Mouse (Mus musculus): Measurements from ENCODE around the gene Aifm2.

Aifm2 gene

GRCm38 (mm10) chr10:61714771-61715461 is at the start of gene Aifm2:
Gene Aifm2, plus strand, starts transcription at chr10:61715263.
- peak; percentile 84 for DNase-seq

DNA sequence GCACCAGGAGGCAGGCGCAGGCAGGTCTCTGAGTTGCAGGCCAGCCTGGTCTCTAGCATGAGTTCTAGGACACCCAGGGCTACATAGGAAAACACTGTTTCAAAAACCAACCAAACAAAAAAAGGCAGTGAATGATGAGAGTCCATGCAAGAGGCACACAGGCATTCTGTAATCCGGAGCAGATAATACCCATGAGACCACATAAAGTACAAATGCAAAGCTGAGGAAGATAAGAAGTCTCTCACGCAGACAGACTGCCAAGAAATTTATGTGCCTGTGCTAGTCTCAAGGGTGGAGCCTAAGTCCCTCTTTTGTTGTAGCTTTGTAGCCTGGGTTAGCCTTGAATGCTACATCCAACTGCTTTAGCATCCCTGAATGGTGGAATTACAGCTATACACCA is 49.4 kb upstream of the Aifm2 start:
- no peak for DNase-seq

GRCm38 (mm10) chr10:61669289-61669688 is 45.8 kb upstream of the Aifm2 start:
- no peak for DNase-seq

GRCm38 (mm10) chr10:61669896-61670295 is 45.2 kb upstream of the Aifm2 start:
- DNase-seq = no peak

DNA sequence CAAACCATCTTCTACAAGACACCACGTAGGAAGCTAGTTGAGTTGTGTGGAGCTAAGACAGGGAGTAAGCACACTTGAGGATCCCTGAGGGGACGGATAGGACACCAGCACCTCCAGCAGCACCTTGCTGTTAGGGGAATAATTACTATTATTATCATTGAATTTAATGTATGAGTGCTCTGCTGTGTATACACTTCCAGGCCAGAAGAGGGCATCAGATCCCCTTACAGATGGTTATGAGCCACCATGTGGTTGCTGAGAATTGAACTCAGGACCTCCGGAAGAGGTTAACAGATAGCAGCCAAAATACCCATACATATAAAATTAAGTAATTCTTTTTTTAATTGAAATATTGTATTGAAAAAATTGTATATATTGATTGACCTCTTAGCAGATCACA is 44.3 kb upstream of the Aifm2 start:
- no peak for DNase-seq

DNA sequence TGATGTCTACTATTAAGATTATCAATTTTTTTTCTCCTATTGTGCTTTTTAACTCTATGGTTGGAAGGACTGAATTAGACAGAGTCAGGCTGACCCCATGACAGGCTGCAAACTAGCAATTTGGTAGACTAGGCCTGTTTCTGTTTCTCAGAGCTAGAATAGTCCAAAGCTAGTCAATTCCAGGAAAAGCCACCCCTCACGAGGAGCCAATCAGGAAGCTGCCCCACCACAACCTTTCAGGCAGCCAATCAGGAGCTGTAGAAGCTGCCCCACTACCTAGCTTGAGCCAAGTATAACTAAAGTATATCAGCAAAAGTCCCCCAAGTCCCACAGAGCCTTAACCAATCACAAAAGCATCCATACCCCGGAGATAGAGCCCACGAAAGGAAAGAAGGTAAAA is 39.1 kb upstream of the Aifm2 start:
- DNase-seq = no peak

GRCm38 (mm10) chr10:61679545-61679944 is 35.5 kb upstream of the Aifm2 start:
- no peak for DNase-seq

DNA sequence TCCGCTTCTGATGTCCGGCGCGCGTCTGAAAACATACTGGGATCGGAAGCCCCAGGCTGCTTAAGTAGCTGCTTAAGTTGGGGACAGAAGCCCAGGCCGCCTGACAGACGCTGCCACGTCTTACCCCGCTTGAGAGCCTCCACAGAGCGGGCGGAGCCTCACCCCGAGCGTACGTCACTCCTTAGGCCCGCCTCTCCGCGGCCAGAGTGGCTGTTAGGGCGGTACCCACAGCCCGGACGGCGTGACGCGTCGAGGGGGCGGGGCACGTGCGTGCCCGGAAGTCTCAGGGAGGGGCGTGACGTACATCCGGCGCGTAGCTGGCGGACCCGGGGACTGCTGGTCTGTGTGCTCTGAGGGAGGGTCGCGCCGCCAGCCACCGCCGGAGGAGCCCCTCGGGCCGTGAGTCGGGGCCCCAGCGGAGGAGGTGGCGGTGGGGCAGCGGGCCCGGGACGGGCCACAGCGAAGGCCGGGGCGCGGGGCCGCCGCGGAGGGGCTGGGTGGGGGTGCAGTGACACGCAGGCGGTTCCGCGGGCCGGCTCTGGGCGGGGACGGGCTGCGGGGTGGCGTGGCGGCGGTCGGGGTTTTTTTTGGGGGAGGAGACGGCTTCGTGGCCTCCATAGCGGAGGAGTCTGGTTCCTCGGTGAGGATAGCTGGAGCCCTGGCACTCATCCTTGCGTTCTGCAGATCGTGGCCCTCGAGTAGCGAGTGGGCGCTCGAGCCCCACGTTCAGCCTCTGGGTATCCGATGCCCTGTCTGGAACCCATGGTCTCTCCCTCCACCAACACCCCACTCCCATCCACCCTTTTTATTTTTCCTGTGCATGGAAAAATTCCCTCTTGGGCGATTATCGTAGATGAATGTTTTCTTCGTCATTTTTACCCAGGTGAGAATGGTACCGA is 34.8 kb upstream of the Aifm2 start, which contains the start of gene Sar1a:
Gene Sar1a (plus strand): TSS at position 285 of the 899 bp plus-strand sequence.
- DNase-seq = peak; percentile 99

DNA sequence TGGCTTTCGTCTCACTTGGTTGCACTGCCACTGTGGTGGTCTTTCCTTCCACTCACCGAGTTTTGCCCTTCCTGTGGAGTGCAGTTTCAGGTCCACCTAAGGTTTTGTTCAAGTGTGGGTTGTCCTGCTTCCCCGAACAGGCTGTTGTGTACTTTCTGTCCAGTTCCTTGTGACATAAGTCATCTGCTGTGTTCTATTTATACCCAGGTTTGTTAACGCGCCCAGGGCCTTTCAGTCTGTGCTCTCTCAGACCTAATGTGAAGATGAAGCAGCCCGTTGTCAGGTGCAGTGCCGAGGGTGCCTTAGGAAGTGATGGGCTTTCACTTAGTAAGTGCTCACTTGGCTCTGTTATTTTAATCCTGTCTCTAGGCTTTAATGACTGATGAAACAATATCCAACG is 25.7 kb upstream of the Aifm2 start:
- no peak for DNase-seq

- no peak for DNase-seq
These were observed 21.5 kb upstream of the Aifm2 start for GRCm38 (mm10) chr10:61693563-61693962.

DNA sequence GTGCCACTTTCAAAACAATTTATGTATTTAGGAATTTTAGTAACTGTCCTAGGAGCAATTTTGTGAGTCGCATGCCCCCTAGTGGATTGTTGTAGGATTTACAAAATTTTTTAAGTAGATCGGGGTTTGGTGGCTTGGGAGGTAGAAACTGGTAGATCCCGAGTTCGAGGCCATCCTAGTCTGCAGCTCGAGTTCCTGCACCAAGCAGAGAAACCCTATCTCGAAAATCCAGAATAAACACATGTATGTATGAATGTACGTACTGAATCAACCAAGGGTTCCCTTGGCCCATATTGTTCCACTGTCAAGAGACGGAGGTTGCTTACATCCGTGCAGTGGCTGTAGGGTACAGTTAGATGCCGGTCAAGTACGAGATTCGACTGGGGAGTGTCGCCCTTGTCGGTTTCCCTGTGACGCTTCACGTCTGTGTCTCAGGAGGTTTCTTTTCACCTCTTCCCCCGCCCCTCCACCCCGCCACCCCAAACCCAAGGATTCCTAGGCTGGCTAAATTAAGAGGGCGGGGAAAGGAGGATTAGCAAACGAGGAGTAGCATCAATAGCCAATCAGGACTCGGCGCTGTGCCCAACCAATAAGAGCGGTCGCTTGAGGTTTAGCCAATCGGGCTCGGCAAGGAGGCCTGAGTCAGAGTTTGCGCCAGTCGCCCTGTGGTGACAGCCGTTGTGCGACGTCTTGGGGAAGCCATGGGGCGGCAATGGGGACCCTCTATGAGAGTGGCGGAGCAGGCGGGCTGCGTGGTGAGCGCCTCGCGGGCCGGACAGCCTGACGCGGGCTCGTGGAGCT is 20.0 kb upstream of the Aifm2 start, which contains the start of gene Tysnd1:
Gene Tysnd1 (plus strand): TSS at position 645 of the 801 bp plus-strand sequence.
- peak; percentile 99 for DNase-seq

- no peak for DNase-seq
These were observed 19.1 kb upstream of the Aifm2 start for GRCm38 (mm10) chr10:61695703-61696559.

DNA sequence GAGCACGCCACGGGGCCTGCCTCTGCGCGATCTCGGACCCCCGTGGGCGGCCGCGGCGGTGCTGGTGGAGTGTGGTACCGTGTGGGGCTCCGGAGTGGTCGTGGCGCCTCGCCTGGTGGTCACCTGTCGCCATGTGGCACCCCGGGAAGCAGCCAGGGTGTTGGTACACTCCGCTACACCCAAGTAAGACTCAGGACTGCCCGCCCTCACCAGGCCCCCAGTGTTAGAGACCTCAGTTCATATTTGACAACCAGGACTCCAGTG is 18.6 kb upstream of the Aifm2 start:
- DNase-seq = no peak

DNA sequence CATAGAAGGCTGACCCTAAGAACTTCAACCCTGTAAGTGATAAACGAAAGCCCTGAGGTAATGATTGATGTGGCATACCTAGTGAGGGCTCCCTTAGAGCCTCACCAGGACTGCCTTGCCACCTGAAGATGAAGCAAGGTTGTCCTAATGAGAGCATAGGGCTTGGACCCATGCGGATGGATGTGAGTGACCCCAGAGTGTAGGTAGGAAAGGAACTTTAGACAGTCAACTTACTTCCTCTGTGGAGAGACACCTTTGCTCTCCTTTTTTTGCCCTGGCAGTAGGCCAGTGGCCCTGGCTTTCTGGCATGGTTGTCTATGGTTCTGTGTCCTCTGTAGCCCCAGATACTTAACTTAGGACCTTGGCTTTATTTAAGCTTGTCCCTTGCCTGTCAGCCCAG is 18.0 kb upstream of the Aifm2 start:
- no peak for DNase-seq

GRCm38 (mm10) chr10:61704663-61705062 is 10.4 kb upstream of the Aifm2 start:
- no peak for DNase-seq

DNA sequence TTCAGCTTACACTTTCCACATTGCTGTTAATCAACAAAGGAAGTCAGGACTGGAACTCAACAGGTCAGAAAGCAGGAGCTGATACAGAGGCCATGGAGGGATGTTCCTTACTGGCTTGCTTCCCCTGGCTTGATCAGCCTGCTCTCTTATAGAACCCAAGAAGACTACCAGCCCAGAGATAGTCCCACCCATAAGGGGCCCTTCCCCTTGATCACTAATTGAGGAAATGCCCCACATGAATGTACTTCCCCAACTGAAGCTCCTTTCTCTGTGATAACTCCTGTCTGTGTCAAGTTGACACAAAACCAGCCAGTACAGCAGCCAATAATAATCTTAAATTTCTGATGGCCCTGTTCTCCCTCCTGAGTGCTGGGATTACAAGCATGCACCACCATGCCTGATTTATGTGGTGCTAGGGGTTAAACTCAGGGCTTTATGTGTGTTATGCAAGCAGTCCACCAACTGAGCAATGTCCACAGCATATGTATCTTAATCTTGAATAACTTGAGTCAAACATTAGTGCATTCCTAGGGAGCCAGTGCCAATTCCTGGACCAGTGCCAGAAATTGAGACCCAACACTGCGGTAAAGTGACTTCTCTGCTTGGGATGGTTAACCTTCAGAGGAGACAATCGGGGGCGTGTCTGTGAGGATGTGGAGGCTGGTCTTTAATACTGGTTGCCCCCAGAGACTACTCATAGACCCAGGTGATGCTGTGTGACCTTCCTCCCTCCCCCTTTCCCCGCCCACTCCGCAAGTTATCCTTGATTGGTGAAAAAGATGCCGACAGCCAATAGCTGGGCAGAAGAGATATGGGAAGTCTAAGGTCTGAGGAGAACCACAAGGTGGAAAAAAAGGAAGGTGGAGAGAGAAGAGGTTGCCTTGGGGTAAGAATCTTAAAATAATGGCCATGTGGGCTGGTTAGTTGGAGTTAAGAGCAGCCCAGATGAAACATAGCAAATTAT is 8.4 kb upstream of the Aifm2 start:
- DNase-seq = peak; percentile 13

DNA sequence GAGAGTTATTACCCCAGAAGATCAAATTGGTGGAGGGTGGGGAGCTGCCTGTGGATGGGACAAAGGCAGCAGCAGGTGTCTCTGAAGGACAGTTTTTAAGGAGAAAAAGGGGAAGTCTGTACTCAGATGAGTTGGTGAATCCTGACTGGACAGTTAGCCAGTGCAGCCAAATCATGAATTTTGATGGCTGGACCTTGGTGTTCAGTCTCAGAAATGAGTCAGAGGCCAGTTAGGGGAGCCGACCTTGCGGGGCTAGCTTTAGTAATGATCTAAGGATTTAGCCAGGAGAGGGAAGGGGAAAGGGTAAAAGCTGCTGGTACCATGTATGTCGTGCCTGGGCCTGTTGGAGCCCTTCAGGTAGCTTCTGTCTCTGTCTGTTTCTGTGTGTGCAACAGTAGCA is 1.5 kb upstream of the Aifm2 start:
- no peak for DNase-seq

- no peak for DNase-seq
These were observed 917 bp upstream of the Aifm2 start for GRCm38 (mm10) chr10:61714146-61714545.

DNA sequence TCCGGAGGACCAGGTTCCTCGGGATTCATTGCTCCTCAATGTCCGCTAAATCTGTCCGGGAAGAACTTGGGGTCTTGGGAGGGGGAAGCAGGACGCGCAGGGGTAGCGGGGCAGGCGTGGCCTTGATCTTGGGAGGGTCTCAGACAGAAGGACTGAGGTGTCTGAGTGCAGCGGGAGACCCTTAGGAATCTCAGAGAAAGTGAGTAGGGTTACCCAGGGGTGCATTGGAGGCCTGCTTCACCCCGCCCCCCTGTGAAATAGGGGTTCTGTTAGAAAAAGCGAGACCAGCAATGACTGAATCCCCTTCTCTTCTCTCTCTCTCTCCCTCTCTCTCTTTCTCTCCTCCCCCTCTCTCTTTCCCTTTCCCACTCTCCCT is 387 bp downstream of the Aifm2 start:
- no peak for DNase-seq

GRCm38 (mm10) chr10:61715996-61716864 is 1.2 kb downstream of the Aifm2 start:
- DNase-seq = no peak
